Mouse (Mus musculus) gastrocnemius, postnatal 25 days (tissue): ENCODE data around the gene Lgals3bp. TPM values are rescaled to one million over a fixed set of nuclear protein-coding genes. Genes with fewer than 3 reads are reported as not detected.

Source experiments
- DNase-seq: peaks from one replicate; pipeline ENCODE4 v3.0.0; 2022
- total RNA-seq, 2 experiments: library from RNA; stranded (reverse); gene quantifications; 1 replicate in 1 of 2; 2 replicates in 1 of 2; pipeline ENCODE4 v1.2.3; 2021

The Lgals3bp gene
- total RNA-seq, 2 experiments from 2014 or later = 11.0 to 14.7 TPM

DNA sequence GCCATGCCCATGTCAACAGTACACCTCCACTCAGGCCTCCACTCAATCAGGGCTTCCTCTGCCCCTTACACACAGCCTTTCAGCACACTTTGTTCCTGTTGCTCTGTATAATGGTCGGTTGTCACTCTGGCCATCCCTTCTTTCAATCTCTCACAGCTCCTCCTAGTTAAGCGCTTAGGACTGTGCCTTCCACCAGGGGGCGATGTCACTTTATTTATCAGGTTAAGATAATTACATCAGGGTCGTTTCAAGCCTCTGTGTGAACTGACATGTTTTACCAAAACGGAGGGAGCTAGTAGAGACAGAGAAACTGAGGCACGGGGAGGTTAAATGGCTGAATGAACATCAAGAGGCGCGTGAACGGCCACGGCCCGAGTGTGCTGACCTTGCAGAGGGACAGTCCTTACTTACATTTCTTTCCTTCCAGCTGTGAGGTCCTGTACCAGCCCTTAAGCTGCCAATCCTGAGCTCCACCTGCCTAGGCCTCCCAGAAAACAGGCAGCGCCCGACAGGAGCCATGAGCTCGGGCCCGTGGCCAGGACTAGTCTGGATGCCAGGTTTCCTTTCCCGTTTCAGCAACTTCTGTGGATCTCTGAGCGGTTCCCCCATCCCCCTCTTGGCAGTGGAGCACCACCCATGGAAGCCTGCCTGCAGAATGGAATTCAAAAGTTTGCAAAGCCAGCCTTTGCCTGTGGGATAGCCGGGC is 21.5 kb upstream of the Lgals3bp start:
- peak; percentile 79 for DNase-seq

DNA sequence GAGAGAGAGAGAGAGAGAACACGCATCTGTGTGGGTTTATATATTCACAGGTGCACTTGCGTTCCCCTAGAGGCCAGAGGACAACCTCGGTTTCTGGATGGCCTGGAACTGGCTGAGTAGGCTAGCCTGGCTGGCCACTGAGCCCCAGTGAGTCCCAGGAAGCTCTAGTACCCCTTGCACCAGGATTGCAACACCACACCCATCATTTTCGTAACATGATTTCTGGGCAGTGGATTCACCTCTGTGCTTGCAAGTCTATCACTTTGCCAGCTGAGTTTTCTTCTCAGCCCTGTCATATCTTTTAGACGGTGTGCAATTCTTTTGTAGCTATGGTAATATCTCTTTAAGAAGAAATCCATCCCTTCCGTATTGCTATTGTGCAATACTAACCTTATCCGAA is 18.4 kb upstream of the Lgals3bp start:
- DNase-seq = no peak

DNA sequence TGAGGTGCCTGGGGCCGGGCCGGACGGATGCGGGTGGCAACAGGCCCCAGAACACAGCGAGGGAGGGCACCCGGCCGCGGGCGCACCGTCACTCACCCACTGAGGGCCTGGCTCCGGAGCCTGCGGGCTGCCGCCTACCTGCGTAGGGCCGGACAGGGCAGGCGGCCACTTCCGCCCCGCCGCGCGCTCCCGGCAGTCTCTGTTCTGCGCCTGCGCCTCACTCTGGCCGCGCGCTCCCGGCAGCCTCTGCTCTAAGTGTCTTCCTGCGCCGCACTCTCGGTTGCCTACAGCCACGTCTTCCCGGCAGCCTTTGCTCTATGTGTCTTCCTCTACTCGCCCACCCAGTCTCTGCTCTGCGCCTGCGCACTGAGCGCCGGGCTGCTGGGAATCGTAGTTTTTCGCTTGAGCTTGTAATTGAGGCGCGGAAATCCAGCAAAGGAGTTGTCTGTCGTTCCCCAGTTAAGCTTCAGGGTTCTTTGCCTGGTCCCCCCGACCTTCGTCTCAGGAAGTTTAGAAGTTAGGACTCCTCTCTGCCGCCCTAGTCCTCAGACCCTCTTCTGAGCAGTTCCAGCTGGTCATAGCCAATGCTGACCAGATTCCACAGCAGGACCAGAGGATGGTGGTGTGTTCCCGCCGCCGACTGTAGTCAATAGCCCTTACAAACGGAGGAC is 17.1 kb upstream of the Lgals3bp start, which contains the start of gene Cant1:
Cant1 (minus strand) TSS at position 253 of the 671 bp plus-strand sequence.
- peak; percentile 98 for DNase-seq

GRCm38 (mm10) chr11:118418442-118418833 is 16.5 kb upstream of the Lgals3bp start:
- DNase-seq = no peak

DNA sequence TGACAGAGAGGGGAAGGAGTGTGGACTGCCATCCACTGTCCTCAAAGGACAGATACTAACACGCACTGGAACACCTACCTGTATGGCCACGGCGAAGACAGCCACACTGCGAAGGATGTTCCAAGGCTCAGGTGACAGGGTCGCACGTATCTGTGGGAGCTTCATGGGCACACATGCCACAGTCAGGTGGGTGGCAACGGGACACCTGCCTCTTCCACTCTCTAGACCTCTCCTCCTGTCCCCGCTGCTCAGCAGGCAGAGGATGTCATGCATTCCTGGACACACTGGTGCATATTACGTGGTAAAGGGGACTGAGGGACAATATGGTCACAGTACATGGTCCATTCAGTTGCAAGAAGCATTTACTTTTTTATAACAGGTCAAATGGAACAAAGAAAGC is 15.6 kb upstream of the Lgals3bp start:
- no peak for DNase-seq

- no peak for DNase-seq
Observed at GRCm38 (mm10) chr11:118416046-118416445, 14.2 kb upstream of the Lgals3bp start.

DNA sequence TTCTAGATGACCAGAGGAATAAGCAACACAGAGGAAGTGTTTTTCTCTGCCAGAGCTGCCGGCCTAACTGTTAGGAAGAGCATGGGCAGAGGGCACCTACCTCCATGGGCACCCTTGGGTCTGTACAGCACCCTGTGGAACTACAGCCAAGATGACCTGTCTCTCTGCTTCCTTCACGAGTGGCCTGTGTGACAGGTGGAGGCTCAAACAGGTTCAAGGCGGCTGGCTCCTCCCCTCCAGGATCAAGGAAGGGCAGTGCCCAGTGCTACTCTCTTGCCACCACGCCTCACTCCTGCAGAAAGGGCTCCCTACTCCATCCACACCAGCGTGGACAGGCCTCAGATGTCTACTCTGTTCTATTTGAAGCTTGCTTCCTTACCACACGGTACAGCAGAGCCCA is 13.7 kb upstream of the Lgals3bp start:
- DNase-seq = no peak

- DNase-seq = no peak
Observed at GRCm38 (mm10) chr11:118414270-118414669, 12.4 kb upstream of the Lgals3bp start.

DNA sequence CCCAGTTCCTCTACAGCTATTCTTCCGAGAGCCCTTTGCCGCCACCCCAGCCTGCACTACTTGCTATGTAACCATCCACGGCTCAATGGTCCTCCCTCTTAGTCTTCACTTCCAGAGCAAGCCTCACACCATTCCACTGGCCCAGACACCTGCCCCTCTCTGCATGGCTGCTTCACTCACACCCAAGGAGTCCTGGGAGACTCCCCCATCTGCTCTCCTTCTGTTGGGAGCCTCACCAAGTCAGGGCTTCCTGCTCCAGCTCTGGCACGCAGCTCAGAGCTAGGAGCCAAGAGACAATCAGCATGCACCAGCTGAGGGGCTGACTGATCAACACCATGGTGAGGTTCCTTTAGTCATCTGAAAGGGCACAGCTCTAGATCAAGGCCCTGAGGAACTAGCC is 11.2 kb upstream of the Lgals3bp start:
- no peak for DNase-seq

- no peak for DNase-seq
Observed at GRCm38 (mm10) chr11:118412601-118413000, 10.7 kb upstream of the Lgals3bp start.

DNA sequence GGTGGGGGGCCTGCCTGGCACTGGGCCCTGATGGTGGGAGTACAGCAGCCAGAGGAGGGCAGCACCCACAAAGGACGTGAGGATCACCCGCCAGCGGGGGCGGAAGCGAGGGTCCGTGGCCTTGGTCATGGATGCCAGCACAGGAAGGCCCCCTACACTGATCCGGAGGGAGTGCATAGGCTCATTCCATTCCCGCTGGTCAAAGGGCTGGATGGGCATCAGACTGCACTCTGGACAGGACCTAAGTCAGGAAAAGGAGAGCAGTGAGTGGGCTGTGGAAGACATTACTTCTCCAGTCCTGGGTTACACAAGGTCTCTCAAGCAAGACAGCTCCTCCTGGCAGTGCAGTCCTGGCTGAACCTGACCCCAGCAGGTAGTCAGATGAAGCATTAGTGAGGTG is 9.4 kb upstream of the Lgals3bp start:
- no peak for DNase-seq

GRCm38 (mm10) chr11:118410479-118410878 is 8.6 kb upstream of the Lgals3bp start:
- no peak for DNase-seq

DNA sequence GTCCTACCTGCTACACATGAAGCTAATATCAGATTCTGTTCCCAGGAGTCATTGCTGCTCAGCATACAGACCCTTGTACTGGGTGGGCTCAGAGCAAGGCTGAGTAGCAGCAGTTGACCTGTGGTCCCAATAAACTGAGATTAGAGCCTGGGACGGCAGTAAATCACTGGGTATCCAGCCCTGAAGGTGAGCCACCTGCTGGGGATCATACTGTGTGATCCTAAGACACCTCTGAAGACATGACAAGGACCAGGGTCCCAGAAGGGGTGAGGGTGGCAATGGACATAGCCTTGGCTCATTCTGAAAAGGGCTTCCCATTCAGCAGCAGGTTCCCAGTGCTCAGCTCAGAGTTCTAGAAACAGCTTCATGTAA is 8.2 kb upstream of the Lgals3bp start:
- DNase-seq = no peak

GRCm38 (mm10) chr11:118409106-118410072 is 7.5 kb upstream of the Lgals3bp start:
- DNase-seq = no peak

DNA sequence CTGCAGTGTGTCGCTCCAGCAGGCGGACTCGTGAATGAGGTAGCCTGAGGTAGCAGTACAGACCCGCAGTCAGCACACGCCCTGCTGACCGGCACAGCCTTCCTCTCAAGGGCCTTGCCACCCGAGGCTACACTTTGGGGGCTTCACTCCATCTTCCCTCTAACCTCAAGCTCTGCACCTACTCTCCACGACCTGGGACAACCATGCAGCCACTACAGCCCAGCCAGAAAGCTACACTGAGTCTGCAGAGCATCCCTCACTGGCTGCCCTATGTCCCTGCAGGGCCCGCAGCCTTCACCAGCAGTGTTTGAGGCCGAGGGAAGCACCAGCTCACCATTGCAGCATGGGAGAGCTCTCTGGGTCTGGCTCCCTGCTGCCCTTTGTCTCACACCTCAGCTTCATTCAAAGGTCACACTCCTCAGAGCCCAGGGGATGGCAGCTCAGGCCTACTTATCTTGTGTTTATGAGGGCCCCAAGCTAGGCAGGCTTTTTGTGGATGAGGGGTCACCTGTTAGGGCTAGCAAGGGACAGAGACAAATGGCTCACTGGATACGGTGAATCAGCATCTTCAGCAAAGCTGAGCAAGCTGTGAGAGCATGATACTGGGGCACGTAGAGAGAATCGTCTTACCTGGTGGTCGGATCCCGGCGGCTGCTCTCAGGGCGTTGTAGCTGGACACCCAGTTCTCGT is 6.3 kb upstream of the Lgals3bp start:
- no peak for DNase-seq

GRCm38 (mm10) chr11:118407318-118407910 is 5.5 kb upstream of the Lgals3bp start:
- peak; percentile 43 for DNase-seq

DNA sequence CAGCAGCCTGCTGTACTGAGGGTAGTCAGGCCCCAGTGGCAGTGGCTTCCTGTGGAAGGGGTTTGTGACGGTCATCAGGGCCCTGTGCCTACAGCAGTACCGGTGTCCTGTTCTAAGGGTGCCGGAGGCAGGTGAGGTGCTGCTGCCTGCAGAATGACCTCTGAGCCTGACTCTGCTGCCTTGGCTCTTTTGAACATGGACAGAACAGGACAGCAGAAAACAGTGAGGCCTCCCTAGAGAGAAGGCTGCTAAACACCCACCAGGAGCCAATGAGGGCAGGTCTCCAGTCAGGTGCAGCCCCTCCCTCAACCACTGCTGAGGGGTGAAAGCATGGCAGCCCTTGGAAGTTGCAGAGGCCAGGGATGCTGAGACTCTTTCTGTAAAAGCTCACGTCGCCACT is 4.6 kb upstream of the Lgals3bp start:
- no peak for DNase-seq

GRCm38 (mm10) chr11:118405311-118405710 is 3.4 kb upstream of the Lgals3bp start:
- DNase-seq = no peak

DNA sequence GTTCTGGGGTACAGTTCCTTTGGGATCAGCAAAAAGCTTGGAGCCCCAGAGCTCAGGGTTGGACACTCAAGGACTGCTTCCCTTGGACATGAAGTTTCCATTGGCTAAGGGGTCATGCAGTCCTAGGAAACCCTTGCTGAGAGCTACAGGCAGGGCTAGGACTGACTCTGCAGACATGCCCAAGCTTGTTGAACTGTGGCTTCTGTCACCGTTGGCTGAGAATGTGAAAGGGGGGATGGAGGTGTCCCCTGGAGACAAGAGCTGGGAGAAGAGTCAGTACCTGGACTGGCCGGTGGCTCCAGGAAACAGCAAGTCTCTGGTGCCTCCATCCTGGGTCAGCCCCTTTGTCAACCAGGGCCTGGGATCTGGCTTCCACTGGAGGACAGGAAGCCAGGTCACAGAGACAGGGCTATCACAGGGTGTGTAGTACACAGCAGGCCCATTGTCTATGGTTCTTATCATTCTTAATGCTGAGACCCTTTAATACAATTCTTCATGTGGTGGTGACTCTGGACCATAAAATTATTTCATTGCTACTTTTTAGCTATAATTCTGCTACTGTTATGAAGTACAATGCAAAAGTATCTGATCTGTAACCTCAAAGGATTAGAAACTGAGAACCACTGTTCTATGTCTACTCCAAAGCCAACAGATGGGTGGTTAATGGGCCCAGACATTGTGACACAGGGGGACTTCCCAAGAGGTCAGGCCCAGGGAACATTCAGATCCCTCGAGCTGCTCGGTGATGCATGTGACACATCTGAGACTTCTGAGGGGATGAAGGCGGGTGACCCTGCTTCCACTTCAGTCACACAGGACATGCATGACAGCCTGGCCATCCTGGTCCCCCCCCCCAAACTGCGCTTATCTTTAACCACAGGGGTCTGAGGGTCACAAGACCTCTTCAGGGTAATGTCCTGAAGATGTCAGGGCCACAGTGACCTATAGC is 2.3 kb upstream of the Lgals3bp start:
- no peak for DNase-seq

DNA sequence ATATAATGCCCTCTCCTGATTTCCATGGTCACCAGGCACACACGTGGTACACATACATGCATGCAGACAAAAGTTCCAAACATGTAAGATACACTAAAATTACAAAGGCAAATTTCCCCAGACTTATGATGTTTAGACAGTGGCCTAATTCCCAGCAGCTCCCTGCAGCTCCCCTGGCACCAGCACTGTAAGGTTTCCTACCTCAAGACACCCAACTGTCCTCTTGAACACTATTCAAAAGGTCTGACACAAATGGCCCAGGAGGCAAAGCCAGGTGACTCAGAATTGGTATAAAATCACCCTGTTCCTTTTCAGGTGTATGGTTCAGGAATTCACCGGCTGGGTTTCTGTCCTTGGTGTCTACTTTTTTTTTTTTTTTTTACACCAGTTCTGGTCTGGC is 1.3 kb upstream of the Lgals3bp start:
- no peak for DNase-seq

- no peak for DNase-seq
Observed at GRCm38 (mm10) chr11:118401195-118401594, 697 bp downstream of the Lgals3bp start.
